Mouse (Mus musculus) ES-E14 (cell line): ENCODE measurements at regions not wholly inside any gene's neighbourhood (a gene's known extent, or its start where the extent isn't known, plus 50 kb on each side); places are given as distances from the start of the nearest gene placed in this dataset.

Experiments used
- DNase-seq: peaks from one replicate; pipeline ENCODE4 v3.0.0-alpha.2; 2013; ENCODE audit warnings: low read depth, low spot score
- H3K27ac ChIP-seq: 2 replicates; pipeline ENCODE4 v1.5.1; 2012; ENCODE audit warnings: low read depth, mild to moderate bottlenecking, low read length, moderate library complexity, mixed read lengths; ENCODE audit not compliant: poor library complexity, insufficient read depth, severe bottlenecking
- H3K36me3 ChIP-seq: 2 replicates; pipeline ENCODE4 v1.6.1; 2012; ENCODE audit warnings: mild to moderate bottlenecking, low read length, moderate library complexity, mixed read lengths; ENCODE audit not compliant: control insufficient read depth, poor library complexity, insufficient read depth, severe bottlenecking
- H3K4me1 ChIP-seq, 2 experiments: fragments of 150-350 bp in 1 of 2; sonication (generic) in 1 of 2; 2 replicates each; pipeline ENCODE4 v1.6.1; 2012; ENCODE audit warnings: low read length in 2 of 2, mild to moderate bottlenecking in 1 of 2, mixed read lengths in 1 of 2; ENCODE audit not compliant: control insufficient read depth in 2 of 2, insufficient read depth in 2 of 2, poor library complexity in 1 of 2
- H3K4me3 ChIP-seq, 2 experiments: fragments of 150-350 bp in 1 of 2; sonication (generic) in 1 of 2; 2 replicates each; pipeline ENCODE4 v1.5.1; 2012; ENCODE audit warnings: low read length in 2 of 2, low read depth in 1 of 2, mild to moderate bottlenecking in 1 of 2, mixed read lengths in 1 of 2; ENCODE audit not compliant: insufficient read depth in 1 of 2, poor library complexity in 1 of 2, severe bottlenecking in 1 of 2
- H3K9ac ChIP-seq: 2 replicates; pipeline ENCODE4 v1.6.1; 2012; ENCODE audit warnings: low read depth, mild to moderate bottlenecking, low read length, mixed read lengths; ENCODE audit not compliant: poor library complexity, insufficient read depth, severe bottlenecking
- H3K9me3 ChIP-seq: fragments of 150-350 bp; sonication (generic); 2 replicates; pipeline ENCODE4 v1.6.1; 2012; ENCODE audit warnings: low read depth, mild to moderate bottlenecking, low read length; ENCODE audit not compliant: control insufficient read depth, insufficient read depth
- CHD2 ChIP-seq: IDR thresholded peaks from 2 replicates; pipeline ENCODE4 v1.6.1; 2014; ENCODE audit warnings: mild to moderate bottlenecking, low read depth, low read length, inconsistent platforms
- HCFC1 ChIP-seq: IDR thresholded peaks from 2 replicates; pipeline ENCODE4 v1.6.1; 2012; ENCODE audit warnings: low read length, inconsistent platforms, borderline replicate concordance; ENCODE audit not compliant: insufficient read depth
- MAFK ChIP-seq: IDR thresholded peaks from 2 replicates; pipeline ENCODE4 v1.6.1; 2014; ENCODE audit warnings: mild to moderate bottlenecking, low read depth, low read length, inconsistent platforms; ENCODE audit not compliant: insufficient read depth
- ZC3H11A ChIP-seq: IDR thresholded peaks from 2 replicates; pipeline ENCODE4 v1.6.1; 2012; ENCODE audit warnings: low read depth, mild to moderate bottlenecking, inconsistent platforms, low read length, borderline replicate concordance
- ZNF384 ChIP-seq: IDR thresholded peaks from 2 replicates; pipeline ENCODE4 v1.6.1; 2012; ENCODE audit warnings: low read depth, low read length, inconsistent platforms
- in situ Hi-C, 2 experiments: fragments of 600-800 bp; cut with MboI; formaldehyde crosslinking; loops; one replicate each; pipeline ENCODE4 v1.15.1; 2025; ENCODE audit warnings: low sequenced_read_pairs in 2 of 2, inconsistent platforms in 1 of 2; ENCODE audit not compliant: unreplicated experiment in 2 of 2

DNA sequence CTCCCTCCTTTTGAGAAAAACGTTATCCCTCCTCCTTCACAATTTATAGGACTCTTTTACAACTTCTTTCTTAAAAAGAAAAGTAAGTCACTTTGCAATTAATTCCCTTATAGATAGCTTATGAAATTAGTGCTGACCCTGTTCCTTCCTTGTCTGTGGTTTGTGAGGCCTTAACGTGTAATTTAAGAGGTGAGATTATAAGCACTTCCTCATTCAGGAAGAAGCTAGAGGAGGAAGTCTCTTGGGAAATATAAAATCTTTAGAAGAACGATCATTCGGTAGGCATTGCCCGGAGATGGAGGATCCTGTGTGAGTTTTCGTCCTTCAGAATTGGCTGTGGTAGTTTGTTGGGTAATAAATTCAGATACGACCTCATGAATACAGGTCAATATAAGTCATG, 98.0 kb downstream of the Mbl2 start:
- Histone ChIP-seq H3K9ac (no peak overlapping the region), H3K36me3 (no peaks in the 10 kb centered on the region), H3K4me1 (no peaks in the 10 kb centered on the region), H3K4me3 (no peak overlapping the region), H3K9me3 (no peaks in the 10 kb centered on the region), H3K27ac (no peak overlapping the region)
- TF ChIP-seq CHD2 (no peak), HCFC1 (no peak), ZNF384 (no peak), MAFK (no peak), ZC3H11A (no peak)
- DNase-seq, result no peak
- in situ Hi-C loops, result no loop called here

DNA sequence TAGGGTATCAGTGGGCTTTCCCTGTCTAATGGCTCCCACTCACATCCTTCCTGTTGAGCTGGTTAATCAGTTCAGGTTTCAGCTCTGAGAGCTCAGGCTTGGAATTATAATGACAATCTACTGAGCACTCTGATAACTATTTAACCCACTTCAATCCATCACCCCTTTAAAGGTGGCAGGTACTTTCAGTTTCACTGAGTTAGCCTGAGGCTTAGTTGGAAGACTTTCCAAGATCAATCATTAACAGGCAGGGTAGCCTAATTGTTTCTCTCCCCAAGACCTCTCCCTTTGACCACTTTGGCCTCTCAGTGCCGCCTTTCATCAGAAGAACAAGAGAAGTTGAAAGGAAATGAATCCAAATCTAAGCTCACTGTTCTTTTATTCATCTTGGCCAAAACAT, 99.1 kb downstream of the Mbl2 start:
- H3K27ac ChIP-seq, result no peak overlapping the region
- TF ChIP-seq CHD2, result no peak
- no peak for TF ChIP-seq HCFC1
- no peak for TF ChIP-seq MAFK
- TF ChIP-seq ZC3H11A, result no peak
- no peak for TF ChIP-seq ZNF384
- DNase-seq, result no peak

DNA sequence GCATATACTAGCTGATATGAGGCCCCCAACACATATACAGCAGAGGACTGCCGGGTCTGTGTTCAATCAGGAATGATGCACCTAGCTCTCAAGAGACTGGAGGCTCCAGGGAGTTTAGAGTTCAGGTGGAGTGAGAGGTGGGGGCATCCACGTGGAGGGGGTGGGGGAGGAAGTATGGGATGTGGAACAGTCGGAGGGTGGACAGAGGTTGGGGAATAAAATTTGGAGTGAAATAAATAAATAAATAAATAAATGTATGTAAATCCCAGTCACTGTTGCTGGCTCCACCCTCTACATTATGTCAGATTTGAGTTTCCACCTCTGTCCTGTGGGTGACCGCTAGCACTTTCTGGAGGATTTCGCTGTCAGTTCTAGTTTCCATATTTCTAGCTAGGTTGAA, 111.7 kb downstream of the Mbl2 start:
- Histone ChIP-seq H3K9ac (no peak overlapping the region), H3K4me3 (no peak overlapping the region), H3K36me3 (no peaks in the 10 kb centered on the region), H3K4me1 (no peaks in the 10 kb centered on the region), H3K9me3 (no peaks in the 10 kb centered on the region), H3K27ac (no peak overlapping the region)
- DNase-seq, result no peak
- in situ Hi-C loops, result no loop called here
- TF ChIP-seq ZNF384, result no peak
- TF ChIP-seq ZC3H11A, result no peak
- TF ChIP-seq CHD2, result no peak
- TF ChIP-seq MAFK, result no peak
- TF ChIP-seq HCFC1, result no peak

More for the DNA sequence above, 99.1 kb downstream of the Mbl2 start:
- in situ Hi-C loops, result no loop called here
- Histone ChIP-seq H3K36me3 (no peaks in the 10 kb centered on the region), H3K9ac (no peak overlapping the region), H3K4me1 (no peaks in the 10 kb centered on the region), H3K9me3 (no peaks in the 10 kb centered on the region), H3K4me3 (no peak overlapping the region)

DNA sequence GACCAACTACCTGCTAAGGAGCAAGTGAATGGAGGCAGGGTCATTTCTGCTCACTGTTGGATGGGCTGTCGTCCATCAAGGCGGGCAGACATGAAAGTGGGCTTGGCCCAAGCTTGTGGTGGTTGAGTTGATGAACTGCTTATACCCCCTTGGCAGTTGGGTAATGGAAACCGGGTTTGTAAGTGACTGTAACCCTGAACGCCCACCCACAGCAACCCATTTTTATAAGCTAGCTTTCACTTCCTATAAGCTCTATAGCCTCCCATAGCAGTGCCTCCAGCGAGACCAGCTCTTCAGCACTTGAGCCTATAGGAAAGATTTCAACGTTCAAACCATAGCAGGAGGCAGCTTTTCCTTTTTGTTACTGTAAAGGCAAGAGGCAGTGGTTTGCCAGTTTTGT, 116.2 kb downstream of the Mbl2 start:
- no peaks in the 10 kb centered on the region for H3K9me3 ChIP-seq
- in situ Hi-C loops, result no loop called here
- H3K4me1 ChIP-seq, result no peaks in the 10 kb centered on the region
- H3K36me3 ChIP-seq, result no peaks in the 10 kb centered on the region
- H3K27ac ChIP-seq, result no peak overlapping the region
- TF ChIP-seq HCFC1 (no peak), ZNF384 (no peak), ZC3H11A (no peak), CHD2 (no peak), MAFK (no peak)
- no peak overlapping the region for H3K4me3 ChIP-seq
- no peak overlapping the region for H3K9ac ChIP-seq
- no peak for DNase-seq

- Histone ChIP-seq H3K9ac (no peak overlapping the region), H3K27ac (no peak overlapping the region), H3K36me3 (no peaks in the 10 kb centered on the region), H3K4me3 (no peak overlapping the region), H3K9me3 (no peaks in the 10 kb centered on the region), H3K4me1 (no peaks in the 10 kb centered on the region)
- no peak for DNase-seq
- in situ Hi-C loops, result no loop called here
- no peak for TF ChIP-seq ZC3H11A
- TF ChIP-seq CHD2, result no peak
- no peak for TF ChIP-seq HCFC1
- no peak for TF ChIP-seq ZNF384
- TF ChIP-seq MAFK, result no peak
These were observed 122.2 kb downstream of the Mbl2 start for GRCm38 (mm10) chr19:30354981-30355380.
